Mouse (Mus musculus) megakaryocyte, adult 5-6 weeks (primary cell): Measurements from ENCODE around the gene Zfp988. TPM values are rescaled to one million over a fixed set of nuclear protein-coding genes. Genes with fewer than 3 reads are reported as not detected.

Source experiments
- total RNA-seq, 2 experiments: library from RNA; stranded (forward) in 1 of 2; stranded (reverse) in 1 of 2; fragments of 153-499, 151-499 nt in 1 of 2; fragments of 221-1000, 200-1000 nt in 1 of 2; gene quantifications; 2 replicates each; pipeline versions ENCODE4 v1.2.3 to v1.2.4; 2015 to 2017

The Zfp988 gene
- total RNA-seq, 2 experiments from 2014 or later: not detected

Other genes starting within 250 kb of the Zfp988 start
- gene Zfp991, start 173.6 kb upstream of the Zfp988 start, total RNA-seq (2015): 50.9 and 68.8 TPM in 2 replicates
- gene Zfp991, start 173.6 kb upstream of the Zfp988 start, total RNA-seq (2017): 39.6 and 47.2 TPM in 2 replicates
- not detected in 2 replicates for gene Zfp978, start 55.6 kb downstream of the Zfp988 start, total RNA-seq (2015)
- not detected in 2 replicates for gene Zfp978, start 55.6 kb downstream of the Zfp988 start, total RNA-seq (2017)
- gene Zfp982, start 186.7 kb downstream of the Zfp988 start, total RNA-seq (2015): 1.7 and 4.1 TPM in 2 replicates
- gene Zfp982, start 186.7 kb downstream of the Zfp988 start, total RNA-seq (2017): 1.7 TPM in 1 of 2 replicates, not detected in the other
- not detected in 2 replicates for gene Gm16503, start 234.5 kb downstream of the Zfp988 start, total RNA-seq (2015)
- not detected in 2 replicates for gene Gm16503, start 234.5 kb downstream of the Zfp988 start, total RNA-seq (2017)
- gene Zfp985, start 247.6 kb downstream of the Zfp988 start, total RNA-seq (2015): 0.07 and 0.09 TPM in 2 replicates
- gene Zfp985, start 247.6 kb downstream of the Zfp988 start, total RNA-seq (2017): 0.08 TPM in 1 of 2 replicates, not detected in the other